Mouse (Mus musculus): Measurements from ENCODE around the gene Cmtm1. TPM values are rescaled to one million over a fixed set of nuclear protein-coding genes. Genes with fewer than 3 reads are reported as not detected.
"Not testable (repeated sequence)": the region's sequence is repeated elsewhere in the genome, so short reads cannot be mapped to it uniquely, and the experiment has no call there.

The Cmtm1 gene
- total RNA-seq, 2 experiments from 2014 or later = not detected

DNA sequence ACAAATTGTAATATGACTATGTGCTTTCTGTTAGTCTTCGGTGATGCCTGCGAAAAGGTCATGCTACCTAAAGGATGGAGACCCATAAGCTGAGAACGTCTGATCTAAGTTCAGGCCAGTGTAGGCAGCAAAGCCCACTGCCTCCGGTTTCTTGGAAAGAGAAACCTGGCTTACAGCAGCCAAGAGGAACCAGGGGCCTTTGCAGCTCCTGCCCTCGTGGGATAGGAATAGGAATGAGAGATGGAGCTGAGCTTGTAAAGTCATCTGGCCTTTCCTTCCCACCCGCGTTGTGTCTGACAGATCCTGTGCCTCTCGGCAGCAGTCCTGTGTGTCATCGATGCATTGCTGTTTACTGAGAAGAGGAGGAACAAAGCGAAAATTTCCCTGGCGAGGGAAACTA is 11.3 kb upstream of the Cmtm1 start, which contains the start of gene Gm11020:
Gene Gm11020 (plus strand): TSS at position 301 of the 400 bp plus-strand sequence.
- not testable (repeated sequence) for DNase-seq

DNA sequence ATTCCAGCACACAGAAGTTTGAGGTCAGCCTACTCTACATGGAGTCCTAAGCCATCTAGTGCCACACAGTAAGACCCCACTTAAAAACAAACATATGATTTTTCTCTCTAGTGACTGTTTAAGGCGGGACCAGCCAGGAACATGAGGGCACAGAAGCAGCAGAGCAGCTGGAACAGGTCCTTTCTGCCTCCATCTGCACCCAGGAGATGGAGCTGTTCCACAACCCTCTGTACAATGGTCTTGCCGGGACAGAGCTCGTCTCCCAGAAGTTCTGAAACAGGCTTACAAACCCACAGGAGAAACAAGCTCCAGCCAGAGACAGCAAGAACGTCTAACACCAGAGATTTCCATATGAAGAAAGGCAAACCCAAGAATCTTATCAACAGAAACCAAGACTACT is 3.4 kb upstream of the Cmtm1 start:
- peak; percentile 42 to 45 for DNase-seq

DNA sequence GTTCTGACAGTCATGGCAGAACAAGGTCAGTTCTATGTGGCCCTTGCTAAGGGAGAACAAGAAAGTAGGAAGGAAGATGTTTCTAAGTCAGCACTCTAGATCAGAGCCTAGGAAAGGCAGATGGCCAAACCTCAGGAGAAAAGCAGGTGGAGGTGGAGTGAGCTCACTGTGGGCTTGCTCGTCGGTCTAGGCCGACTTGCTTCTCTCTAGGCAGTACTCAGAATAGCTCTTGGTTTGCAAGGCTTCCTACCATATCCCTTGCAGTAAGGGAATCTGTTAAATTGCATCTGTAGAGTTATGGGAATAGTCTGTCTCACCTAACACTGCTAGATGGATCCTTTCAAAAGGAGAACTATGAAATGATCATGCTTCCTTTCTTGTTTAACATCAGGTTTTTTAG is 2.1 kb upstream of the Cmtm1 start:
- not testable (repeated sequence) for DNase-seq

DNA sequence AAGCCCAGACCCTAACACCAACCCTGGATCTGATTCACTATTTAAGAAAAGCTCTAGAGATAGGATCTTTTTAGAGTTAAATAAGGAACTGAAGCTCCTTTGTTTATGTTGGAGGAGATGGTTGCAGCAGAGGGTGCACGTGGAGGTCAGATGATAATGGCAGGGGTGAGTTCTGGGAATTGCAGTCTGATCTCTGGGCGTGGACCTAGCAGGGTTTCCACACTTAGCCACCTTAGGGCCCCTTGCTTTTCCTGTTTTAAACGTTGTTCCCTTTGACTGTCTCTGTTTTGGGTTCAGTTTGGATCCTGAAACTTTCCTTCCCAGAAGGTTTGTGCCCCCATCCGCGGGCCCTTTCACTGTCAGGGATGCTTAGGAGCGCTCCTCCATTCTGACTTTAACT is 1.6 kb downstream of the Cmtm1 start:
- not testable (repeated sequence) for DNase-seq

DNA sequence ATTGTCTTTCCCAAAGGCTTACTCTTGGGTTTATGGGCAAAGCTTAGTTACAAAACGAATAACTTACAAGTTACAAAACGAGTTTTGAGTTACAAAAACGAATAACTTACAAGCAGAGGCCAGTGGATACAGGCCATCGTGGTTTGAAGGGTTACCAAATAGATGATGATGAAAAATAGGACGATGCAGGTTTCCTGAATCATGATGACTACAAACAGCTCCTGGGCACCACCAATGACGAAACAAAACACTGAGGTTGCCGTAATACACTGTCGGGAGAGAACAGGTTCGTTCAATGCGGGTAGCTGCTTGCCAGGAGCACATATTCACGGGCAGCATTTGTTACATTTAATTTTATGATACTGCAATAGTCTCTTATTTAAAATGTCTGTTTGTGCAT is 5.0 kb downstream of the Cmtm1 start:
- DNase-seq = no peak

DNA sequence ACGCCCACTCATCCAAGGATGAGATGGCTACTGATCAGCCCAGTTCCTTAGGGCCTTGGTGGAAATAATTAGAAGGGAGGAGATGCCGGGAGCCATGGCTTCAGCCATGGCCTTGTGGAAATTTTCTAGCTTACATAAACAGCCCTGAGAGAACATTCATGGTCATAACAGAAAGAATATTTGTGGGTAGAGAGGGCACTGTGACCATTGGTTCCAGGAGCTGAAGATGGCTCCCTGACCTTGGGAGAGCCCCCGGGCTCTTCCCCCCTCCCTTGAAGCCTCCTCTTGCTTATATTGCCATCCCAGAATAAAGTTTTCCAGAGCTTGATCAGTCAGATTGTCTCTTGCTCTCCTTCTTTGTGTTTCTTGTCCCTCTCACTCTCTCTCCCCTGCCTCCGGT is 7.4 kb downstream of the Cmtm1 start:
- not testable (repeated sequence) for DNase-seq

DNA sequence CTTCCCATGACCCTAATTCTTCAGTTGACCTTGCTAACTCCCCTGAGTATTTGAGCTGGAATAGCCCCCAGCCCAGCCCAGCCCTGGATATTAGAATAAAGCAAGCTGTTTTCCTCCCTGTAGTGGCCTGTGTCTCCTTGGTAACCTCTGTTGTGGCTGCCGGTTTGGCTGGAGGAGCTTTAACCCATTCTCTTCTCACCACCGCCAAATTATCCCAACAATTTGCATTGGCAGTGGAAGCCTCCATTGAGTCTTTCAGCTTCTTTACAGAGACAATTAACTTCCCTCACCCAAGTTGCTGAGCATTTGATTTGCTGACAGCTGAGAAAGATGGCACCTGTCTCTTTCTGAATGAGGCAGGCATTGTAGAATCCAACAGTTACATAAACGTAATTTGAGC is 8.4 kb downstream of the Cmtm1 start:
- DNase-seq = peak; percentile 4 to 10

DNA sequence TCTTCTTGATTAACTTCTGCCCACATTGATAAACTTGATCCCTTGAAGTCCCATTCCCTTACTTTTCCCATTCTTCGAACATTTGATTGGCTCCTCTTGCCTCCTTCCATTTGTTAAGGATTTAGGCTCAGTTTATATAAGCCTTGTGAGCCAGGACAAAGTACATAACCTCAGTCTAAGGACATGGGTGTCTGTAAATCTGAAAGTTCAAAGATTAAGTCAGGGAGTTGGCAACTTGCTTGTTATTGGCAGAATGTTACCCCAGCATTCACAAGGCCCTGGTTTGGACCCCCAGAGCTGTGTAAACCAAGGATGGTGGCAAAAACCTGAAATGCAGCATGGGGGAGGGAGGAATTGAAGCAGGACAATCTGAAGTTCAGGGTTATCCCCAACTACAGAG is 15.5 kb downstream of the Cmtm1 start:
- DNase-seq = no peak

DNA sequence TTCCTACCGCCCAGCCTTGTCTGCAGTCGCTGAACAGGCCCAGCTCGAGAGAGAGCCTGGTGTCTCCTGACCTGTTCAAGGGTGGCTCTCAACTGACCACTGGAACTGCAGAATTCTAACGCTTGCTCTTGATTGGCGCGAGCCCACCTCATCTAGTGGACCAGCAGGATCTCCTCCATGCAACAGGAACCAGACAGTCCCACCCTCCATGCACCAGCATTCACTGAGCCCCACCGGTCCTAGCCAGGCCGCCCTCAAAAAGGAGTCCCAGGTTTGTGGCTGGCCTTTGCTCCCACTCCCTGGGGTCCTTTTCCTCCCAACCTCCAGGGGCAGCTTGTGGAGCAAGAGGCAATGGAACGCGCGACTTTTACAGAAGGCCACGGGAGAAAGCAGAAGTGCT is 16.9 kb downstream of the Cmtm1 start, which contains the start of gene Cmtm2a:
Gene Cmtm2a (minus strand): TSS at position 101 of the 400 bp plus-strand sequence.
- not testable (repeated sequence) for DNase-seq

DNA sequence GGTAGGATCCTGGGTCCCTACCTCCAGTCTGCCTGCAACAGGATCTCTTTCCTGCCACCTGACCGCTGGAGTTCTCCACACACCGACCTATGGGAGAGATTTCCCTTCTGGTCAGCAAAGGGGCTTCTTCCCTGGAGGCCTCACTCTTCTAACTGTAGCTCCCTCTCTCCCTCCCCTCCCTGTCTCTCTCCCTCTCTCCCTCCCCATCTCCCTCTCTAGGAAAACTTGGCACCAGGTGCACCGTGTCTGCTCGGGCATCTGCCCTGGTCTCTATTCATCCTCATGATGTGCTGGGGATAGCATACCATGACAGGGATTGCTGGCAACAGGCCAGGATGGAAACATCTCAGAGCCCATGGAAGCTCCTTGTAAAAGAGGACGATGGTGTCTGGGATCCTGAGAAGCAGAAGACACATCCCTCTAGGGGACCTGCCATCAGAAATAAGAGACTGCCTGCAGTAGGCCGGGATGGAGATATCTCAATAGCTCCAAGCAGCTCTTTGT is 41.0 kb downstream of the Cmtm1 start:
- no peak for DNase-seq

DNA sequence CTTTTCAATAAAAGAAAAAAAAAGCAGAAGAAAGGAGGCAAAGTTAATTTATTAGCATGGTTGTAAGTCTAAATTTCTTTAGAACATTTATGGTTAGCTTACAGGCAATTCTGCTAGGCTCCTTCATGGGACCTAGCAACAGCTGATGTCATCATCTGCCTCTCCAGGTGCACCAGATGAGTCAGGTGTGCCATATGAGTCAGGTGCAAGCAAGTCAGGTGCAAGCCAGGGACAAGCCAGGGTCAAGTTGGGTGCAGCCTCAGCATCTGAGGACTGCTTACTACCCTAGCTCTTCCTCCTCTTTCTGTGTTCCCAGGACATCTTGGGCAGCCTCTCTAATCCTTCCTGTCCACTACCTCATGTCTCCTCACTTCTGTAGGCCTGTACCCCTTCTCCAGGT is 41.6 kb downstream of the Cmtm1 start:
- no peak for DNase-seq

DNA sequence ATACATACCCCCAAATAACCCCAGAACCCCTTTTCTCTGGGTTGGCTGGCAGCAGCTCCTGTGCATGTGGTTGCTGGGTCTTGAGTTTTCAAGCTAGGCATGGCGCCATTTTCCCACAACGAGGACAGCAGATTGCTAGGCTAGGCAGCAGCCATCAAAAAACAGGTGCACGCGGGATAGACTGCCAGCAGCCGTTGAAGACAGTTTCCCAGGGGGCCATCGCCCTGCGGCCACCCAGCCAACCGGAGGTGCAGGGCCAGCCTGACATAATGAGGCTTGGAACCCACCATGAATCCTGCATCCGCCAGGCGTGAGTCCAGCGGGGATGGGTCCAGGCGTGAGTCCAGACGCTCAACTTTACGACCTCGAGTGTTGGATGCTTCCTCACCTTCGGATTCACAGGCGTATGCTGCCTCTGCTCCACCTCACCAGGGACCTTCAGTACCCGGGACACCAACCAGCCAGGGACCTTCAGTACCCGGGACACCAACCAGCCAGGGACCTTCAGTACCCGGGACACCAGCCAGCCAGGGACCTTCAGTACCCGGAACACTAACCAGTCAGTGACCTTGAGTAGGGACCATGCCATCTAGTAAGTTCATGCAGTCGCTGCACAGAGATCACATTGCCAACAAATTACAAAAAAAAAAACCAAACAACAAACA is 45.5 kb downstream of the Cmtm1 start:
- DNase-seq = not testable (repeated sequence)

DNA sequence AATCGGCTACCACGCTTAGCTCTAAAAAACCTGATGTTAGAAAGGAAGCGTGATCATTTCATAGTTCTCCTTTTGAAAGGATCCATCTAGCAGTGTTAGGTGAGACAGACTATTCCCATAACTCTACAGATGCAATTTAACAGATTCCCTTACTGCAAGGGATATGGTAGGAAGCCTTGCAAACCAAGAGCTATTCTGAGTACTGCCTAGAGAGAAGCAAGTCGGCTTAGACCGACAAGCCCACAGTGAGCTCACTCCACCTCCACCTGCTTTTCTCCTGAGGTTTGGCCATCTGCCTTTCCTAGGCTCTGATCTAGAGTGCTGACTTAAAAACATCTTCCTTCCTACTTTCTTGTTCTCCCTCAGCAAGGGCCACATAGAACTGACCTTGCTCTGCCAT is 48.1 kb downstream of the Cmtm1 start:
- DNase-seq = not testable (repeated sequence)

DNA sequence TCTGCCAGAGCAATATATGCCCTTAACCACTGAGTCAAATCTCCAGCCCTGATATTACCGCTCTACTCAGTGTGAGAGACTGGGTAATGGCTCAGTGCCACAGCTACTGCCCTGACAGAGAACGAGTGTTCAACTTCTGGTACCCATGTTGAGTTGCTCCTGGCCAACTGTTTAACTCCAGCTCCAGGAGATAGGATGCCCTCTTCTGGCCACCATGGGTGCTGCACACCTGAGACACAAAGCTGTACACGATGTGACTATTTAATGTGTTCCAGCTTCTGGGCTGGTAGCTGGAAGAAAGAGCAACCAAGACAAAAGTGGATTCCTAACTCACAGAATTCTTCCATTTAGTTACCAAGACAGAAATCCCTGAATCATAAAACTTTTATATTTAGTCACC is 56.9 kb downstream of the Cmtm1 start:
- DNase-seq = no peak

DNA sequence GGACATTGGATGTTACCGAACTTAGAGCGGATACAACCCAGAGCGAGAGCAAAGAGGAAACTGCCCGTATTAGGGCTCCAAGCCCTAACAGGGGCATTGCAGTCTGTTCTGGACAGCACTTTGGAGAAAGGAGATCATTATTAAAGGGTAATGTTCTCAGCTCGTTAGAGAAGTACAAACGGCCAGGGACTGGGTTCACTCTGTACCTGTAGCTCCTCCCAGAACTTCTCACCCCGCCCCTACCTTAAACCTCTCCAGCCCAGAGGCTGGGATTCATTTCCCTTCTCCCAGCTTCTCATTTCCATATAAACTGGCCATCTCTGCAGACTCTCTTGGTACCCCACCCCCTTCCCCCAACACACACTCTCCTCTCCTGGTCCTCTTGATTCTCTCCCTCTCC is 58.5 kb downstream of the Cmtm1 start:
- no peak for DNase-seq

DNA sequence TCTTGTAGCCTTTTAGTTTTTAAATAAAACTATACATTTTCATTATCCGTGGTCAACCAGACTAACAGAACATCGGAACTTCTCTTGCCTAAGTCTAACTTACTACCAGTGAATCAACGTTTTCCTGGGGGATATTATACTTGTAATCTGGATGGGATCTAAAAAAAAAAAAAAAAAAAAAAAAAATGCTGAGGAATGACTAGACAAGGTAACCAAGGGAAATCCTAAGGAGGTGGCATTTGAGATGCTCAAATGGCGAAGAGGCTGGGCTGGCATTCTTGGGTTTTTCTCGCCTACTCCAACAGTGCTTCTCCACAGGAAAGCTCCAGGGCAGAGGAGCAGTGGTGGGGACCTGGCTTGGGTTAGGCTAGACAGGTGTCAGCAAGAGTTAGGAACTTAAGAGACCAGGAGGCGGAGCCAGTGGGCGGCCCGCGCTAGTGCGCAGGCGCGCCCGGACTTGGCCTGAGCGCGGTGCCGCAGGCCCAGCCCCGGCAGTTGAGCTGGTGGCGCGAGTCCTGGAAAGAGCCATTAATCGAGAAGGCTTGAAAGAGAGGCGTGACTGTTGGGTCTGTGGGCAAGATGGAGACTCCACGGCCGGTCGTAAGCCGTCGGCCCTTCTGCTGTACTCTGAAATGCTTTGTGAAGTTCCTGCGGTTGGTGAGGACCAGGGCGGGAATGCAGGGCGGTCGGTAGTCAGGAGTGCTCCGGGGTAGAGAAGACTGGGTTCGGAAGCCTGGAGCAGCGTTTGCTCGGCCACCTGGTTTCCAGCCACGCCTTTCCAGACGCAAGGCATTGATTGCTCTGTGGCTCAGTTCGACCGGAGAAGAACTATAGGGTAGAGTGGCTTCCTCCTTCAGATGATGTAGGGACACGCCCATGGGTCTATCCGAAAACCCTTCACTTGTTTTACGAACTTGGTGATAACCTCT is 59.2 kb downstream of the Cmtm1 start, which contains the start of gene Cklf:
Gene Cklf (plus strand): TSS at position 423 of the 929 bp plus-strand sequence.
- peak; percentile 90 to 92 for DNase-seq

DNA sequence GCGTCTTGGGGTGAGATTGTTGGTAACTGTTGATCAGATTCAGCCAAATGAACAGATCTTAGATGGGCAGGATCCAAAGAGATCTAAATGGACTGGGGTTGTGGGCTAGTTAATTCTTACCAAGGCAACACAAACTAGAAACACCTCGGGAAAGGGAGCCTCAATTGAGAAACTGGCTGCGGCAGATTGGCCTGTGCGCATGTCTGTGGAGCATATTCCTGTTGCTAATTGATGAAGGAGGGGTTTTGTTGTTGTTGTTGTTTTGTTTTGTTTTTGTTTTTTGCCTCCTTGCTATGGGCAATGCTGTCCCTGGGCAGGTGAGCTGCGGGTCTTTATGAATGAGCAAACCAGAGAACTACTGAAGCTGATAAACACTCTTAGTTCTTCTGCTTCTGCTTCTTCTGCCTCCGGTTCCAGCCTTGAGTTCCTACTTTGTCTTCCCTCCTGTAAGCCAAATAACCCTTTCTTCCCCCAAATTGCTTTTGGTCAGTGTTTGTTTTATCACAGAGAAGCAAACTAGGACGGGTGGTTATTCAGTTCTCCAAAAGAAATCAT is 60.4 kb downstream of the Cmtm1 start:
- no peak for DNase-seq

DNA sequence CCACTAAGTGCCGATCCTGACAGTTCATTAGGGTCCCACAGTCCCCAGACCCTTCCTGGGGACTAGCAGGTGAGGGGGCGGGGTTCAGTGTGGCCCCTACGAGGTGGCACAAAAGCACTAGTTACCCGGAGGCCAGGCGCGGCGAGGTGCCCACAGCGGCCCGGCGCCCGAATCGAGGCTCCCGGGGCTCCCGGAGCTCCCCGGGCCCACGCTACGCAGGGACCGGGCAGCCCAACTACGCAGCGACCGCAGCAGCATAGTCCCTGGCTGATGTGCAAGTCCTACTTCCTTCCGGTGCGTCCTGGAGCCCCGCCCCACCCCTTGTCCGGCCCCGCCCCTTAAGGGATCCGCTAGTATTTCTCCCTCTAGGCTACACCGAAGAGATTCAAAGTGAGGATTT is 61.7 kb downstream of the Cmtm1 start, which contains the start of gene Tk2:
Gene Tk2 (minus strand): TSS at position 283 of the 400 bp plus-strand sequence.
- peak; percentile 82 to 86 for DNase-seq

DNA sequence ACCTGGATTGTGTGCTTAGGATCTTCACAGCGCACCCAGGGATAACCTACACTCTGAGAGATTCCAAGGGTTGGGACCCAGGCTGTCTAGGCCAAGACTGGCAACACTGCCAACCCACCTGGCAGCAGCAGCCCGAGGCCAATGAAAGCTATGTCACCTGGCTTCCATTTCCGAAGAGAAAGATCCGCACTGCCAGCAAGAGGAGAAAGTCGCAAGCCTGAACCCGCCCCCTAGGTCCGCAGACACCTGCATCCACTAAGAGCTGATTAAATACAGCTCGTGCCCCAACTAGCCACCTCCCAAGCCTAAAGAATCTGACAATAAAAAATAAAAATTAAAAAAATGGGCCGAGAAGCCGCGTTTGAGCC is 62.1 kb downstream of the Cmtm1 start:
- DNase-seq = peak; percentile 7 to 35

DNA sequence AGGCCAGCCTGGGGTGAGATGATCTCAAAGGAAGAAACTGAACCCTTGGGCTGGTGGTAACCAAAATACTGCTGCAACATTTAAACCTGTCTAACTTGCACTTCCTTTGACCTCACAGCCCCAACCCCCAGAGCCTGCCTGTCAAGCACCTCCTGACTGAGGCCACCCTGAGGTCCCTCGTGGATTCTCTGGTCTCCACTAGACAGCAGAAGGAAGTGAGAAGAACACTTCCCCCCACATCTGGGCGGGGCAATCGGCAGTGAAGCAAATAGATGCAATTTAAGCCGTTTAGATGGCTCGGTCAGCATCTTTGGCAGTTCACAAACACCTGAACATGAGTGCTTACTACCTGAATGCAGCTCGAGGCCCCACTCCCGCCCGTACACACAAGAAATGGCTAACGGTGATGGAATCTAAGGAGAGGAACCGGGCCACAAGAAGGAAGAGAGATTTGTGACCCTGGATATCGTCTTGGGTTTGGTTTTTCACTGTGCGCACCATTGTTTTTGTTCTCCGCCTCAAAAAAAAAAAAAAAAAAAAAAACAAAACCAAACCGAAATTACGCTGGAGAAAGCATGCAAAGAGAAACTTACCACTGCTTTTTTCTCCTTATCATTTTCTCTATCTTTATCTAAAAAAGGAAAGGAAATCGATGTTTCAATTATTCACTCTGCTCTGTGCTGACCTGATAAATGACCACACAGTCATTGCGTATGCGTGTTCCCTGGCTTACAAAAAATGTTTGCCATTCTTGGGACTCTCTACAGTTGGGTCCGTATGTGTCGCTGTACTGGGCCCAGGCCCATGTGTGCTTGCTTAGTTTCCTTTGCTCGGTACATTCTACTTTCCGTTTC is 62.7 kb downstream of the Cmtm1 start:
- DNase-seq = peak; percentile 51 to 73

DNA sequence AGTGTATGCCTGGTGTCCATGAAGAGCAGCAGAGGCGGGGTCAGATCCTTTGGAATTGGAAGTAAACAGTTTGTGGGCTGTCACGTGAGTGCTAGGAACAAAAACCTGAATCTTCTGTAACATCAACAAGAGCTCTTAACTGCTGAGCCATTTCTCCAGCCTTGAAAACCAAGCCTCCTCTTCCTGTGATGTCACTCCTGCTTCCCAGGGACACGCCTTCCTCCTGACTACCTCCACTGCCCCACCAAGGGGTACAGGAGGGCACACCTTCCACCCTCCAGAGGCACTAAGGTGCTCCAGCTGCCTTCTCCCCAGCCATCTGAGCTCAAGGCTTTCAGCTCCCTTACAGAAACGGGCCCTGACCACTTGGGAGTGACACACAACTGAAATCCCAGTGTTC is 63.3 kb downstream of the Cmtm1 start:
- DNase-seq = no peak
